Mouse (Mus musculus): ENCODE data around the gene Abhd12.
"Not testable (repeated sequence)": the region's sequence is repeated elsewhere in the genome, so short reads cannot be mapped to it uniquely, and the experiment has no call there.

Gene Abhd12

DNA sequence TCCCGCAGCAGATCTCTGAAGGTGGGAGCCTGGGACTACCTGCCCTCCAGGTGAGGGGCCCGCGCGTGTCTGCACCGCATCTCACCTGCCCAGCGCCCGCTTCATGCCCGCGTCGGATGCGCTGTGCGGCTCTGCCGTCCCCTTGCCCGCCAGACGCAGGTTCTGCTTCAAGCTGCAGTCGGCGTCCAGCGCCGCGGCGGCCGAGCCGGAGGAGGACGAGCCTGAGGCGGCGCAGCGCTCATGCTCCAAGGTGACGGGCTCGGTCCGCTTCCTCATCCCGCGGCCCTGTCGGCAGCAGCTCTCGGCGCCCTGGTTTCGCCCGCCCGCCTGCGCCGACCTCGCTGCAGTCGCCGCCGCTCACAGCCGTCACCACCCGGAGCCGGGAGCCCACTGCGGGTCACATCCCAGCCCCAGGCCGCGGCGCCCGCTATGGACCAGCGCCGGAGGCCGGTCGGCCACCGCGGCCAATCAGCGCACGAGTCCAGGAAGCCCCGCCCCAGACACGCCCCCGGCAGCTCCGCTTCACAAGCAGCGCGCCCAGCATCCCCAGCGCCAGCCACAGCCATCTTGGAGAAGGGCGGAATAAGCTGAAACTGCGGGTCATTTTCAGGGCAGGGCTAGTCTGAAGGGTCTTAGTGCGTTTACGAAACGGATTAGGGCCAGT is at the start of gene Abhd12:
Gene Abhd12 (minus strand): TSS at position 470 of the 664 bp plus-strand sequence.
- in situ Hi-C loops (cut with MboI), result loop anchor here (25.0 kb wide), 1 partner anchor 767 kb away; the partner anchor contains the start of gene Zfp120

DNA sequence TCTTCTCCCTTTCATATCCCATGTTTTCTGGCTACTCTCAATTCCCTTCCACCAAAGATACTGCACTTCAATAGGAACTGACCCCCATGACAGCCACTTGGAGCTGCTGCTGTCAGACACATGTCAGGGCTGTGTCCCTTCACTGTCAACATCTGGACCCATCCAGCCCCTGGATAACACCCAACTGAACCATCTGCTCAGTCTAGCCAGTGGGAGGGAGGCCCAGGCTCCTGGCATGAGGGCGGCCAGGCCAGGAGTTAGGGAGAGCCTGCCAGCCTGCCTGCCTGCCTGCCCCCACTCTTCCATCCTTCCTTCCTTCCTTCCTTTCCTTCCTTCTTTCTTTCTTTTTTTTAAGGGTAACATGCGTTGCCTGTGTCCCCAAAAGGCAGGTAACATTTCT is 46.7 kb upstream of the Abhd12 start:
- in situ Hi-C loops (cut with MboI), result no loop called here

- in situ Hi-C loops (cut with MboI), result no loop called here
Measured at GRCm38 (mm10) chr2:150950056-150950455, 45.5 kb upstream of the Abhd12 start.

GRCm38 (mm10) chr2:150949652-150950051 is 45.1 kb upstream of the Abhd12 start:
- in situ Hi-C loops (cut with MboI), result no loop called here

DNA sequence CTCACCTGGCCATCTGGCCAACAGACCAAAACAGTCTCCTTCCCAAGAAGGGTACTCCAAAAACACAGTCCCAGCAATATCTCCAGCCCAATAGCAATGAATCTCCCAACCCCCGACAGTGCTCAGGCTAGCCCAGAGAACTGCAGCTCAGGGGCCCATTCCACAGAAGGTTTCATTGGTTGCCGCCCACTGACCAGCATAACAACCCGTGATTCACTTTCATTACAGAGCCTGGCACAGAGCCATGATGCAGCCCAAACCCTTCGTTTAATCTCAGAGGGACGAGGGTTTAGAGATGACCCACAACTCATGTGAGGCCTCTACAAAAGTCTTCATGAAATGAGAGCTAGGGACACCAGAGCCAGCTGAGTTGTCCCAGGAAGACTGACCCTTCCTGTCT is 44.2 kb upstream of the Abhd12 start:
- in situ Hi-C loops (cut with MboI), result no loop called here

- in situ Hi-C loops (cut with MboI), result not testable (repeated sequence)
Measured at GRCm38 (mm10) chr2:150947880-150948611, 43.5 kb upstream of the Abhd12 start.

DNA sequence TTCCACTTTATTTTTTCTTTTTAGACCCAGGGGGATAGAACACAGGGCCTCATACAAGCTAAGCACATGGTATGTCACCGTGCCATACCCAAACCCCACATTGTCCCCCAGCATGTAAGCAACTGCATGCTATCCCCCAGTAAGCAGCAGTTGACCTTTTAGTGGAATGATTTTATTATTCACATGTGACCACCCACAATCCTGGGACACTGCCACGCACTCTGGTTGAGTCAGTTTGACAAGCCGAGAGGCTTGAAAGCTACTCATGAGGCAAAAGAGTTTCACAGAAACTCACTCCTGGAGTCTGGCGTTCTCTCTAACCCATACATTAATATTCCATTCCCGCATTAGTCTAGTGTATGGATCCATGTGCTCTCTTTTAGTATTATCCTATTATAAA is 42.8 kb upstream of the Abhd12 start:
- in situ Hi-C loops (cut with MboI), result not testable (repeated sequence)

- in situ Hi-C loops (cut with MboI), result no loop called here
Measured at GRCm38 (mm10) chr2:150944017-150944416, 39.5 kb upstream of the Abhd12 start.

DNA sequence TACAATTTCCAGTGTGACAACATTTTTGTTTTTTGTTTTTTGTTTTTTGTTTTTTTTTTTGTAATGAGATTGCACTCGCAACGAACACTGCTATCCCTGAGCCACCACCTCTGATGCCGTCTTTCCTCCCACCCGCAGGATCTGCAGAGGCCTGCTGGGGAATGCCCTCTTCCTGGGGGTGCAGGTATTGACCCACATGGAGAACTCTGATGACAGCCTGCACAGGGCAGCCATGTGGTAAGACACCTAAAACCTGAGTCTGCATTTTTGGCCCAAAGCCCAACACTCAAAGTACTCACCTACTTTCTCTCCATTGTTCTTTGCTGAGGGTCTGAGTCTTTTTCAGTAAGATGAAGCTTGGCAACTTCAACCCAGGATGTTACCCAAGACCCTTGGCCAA is 30.1 kb upstream of the Abhd12 start:
- in situ Hi-C loops (cut with MboI), result no loop called here

GRCm38 (mm10) chr2:150933482-150933881 is 28.9 kb upstream of the Abhd12 start:
- in situ Hi-C loops (cut with MboI), result no loop called here

DNA sequence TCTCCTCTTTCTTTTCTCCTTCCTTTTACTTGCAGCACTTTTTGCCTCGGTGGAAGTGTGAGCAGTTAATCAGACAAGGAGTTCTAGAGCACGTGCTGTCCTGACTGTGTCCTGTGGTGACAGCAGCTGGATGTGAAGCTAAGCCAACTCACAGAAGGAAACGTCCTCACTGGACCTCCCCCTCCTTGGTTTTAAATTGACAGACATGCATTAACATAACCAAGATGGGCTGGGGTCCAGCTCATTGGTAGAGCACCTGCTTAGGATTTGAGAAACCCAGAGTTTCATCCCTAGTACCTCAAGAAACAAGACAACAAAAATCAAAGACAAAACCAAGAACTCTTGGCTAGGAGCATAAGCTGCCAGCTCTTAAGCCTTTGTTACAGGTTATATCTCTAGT is 26.3 kb upstream of the Abhd12 start:
- in situ Hi-C loops (cut with MboI), result no loop called here

DNA sequence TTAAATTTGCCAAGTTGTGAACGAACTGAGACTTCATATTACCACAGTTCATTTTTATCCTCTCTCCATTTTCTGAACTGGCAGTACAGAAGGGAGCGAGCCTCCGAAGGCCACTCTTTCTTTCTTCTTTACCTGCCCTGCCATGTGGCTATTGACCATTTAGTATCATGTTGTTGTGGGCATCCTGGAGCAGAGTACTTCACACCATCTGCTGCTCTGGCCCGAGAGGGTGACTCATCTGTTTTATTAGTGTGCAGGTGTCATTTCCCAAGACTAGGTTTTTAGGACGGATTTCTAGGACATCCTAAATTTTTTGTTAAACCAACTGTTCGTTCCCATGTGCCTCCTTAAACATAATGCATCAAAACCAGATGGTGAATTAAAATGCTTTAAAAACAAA is 24.6 kb upstream of the Abhd12 start:
- in situ Hi-C loops (cut with MboI), result no loop called here

GRCm38 (mm10) chr2:150927038-150927720 is 22.6 kb upstream of the Abhd12 start:
- in situ Hi-C loops (cut with MboI), result no loop called here

DNA sequence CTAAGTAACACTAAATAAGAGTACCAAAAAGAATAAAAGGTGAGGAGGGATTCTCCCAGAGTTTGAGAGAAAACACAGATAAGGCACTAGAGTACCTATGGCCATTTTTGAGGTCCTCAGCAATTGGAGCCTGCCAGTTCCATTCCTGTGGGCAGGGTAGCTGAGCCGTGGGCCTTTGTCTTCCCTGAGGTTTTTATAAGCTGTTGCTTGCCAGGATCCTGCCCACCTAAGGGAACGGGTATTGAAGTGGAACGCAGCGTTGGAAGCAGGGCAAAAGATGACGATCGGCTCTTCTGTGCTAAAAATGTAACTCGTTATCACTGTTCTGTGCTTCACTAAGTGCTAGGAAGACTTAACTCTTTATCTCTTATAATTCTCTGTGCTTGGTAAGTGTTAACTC is 19.0 kb upstream of the Abhd12 start:
- in situ Hi-C loops (cut with MboI), result loop anchor here (25.0 kb wide), 1 partner anchor 786 kb away; the partner anchor contains the start of gene Zfp120

DNA sequence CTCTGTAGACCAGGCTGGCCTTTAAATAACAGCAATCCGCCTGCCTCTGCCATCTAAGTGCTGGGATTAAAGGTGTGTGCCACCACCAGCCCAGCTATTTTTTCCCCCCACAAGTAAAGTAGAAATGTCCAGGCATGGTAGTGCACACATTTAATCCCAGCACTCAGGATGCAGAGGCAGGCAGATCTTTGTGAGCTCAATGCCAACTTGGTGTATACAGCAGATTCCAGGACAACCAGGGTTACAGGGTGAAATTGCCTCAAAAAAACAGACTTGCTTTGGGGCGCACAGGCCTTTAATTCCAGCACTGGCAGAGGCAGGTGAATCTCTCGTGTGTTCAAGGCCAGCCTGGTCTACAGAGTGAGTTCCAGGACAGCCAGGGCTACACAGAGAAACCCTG is 18.5 kb upstream of the Abhd12 start:
- in situ Hi-C loops (cut with MboI), result loop anchor here (25.0 kb wide), 1 partner anchor 786 kb away; the partner anchor contains the start of gene Zfp120

GRCm38 (mm10) chr2:150922165-150922564 is 17.6 kb upstream of the Abhd12 start:
- in situ Hi-C loops (cut with MboI), result loop anchor here (25.0 kb wide), 1 partner anchor 785 kb away; the partner anchor contains the start of gene Zfp120

GRCm38 (mm10) chr2:150921697-150922096 is 17.2 kb upstream of the Abhd12 start:
- in situ Hi-C loops (cut with MboI), result loop anchor here (25.0 kb wide), 1 partner anchor 784 kb away; the partner anchor contains the start of gene Zfp120

DNA sequence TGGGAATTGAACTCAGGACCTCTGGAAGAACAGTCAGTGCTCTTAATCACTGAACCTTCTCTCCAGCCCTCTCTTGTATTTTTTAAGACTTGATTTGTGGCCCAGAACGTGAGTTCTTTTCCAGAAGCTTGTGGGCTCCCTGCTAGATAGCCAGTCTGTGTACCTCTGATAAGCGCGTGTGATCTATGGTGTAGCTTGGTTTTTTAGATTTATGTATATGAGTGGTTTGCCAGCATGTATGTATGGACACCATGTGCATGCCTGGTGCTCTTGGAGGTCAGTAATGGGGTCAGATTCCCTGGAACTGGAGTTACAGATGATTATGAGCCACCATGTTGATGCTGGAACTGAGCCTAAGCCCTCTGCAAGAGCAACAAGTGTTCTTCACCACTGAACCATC is 16.0 kb upstream of the Abhd12 start:
- in situ Hi-C loops (cut with MboI), result loop anchor here (25.0 kb wide), 1 partner anchor 783 kb away; the partner anchor contains the start of gene Zfp120

GRCm38 (mm10) chr2:150918720-150919119 is 14.2 kb upstream of the Abhd12 start:
- in situ Hi-C loops (cut with MboI), result loop anchor here (25.0 kb wide), 1 partner anchor 781 kb away; the partner anchor contains the start of gene Zfp120

- in situ Hi-C loops (cut with MboI), result loop anchor here (25.0 kb wide), 1 partner anchor 778 kb away; the partner anchor contains the start of gene Zfp120
Measured at GRCm38 (mm10) chr2:150915786-150916185, 11.2 kb upstream of the Abhd12 start.

- in situ Hi-C loops (cut with MboI), result loop anchor here (25.0 kb wide), 1 partner anchor 778 kb away; the partner anchor contains the start of gene Zfp120
Measured at GRCm38 (mm10) chr2:150914781-150915515, 10.4 kb upstream of the Abhd12 start.
